Mouse (Mus musculus): Measurements from ENCODE around the gene Nipbl. TPM values are rescaled to one million over a fixed set of nuclear protein-coding genes. Genes with fewer than 3 reads are reported as not detected.
A peak's percentile ranks its signal among the peaks of the same experiment; 100 is the strongest.
"Not testable (repeated sequence)": the region's sequence is repeated elsewhere in the genome, so short reads cannot be mapped to it uniquely, and the experiment has no call there.

Nipbl gene
- 10 to 100 TPM; 23.5 to 34.2 TPM for total RNA-seq (2021)

DNA sequence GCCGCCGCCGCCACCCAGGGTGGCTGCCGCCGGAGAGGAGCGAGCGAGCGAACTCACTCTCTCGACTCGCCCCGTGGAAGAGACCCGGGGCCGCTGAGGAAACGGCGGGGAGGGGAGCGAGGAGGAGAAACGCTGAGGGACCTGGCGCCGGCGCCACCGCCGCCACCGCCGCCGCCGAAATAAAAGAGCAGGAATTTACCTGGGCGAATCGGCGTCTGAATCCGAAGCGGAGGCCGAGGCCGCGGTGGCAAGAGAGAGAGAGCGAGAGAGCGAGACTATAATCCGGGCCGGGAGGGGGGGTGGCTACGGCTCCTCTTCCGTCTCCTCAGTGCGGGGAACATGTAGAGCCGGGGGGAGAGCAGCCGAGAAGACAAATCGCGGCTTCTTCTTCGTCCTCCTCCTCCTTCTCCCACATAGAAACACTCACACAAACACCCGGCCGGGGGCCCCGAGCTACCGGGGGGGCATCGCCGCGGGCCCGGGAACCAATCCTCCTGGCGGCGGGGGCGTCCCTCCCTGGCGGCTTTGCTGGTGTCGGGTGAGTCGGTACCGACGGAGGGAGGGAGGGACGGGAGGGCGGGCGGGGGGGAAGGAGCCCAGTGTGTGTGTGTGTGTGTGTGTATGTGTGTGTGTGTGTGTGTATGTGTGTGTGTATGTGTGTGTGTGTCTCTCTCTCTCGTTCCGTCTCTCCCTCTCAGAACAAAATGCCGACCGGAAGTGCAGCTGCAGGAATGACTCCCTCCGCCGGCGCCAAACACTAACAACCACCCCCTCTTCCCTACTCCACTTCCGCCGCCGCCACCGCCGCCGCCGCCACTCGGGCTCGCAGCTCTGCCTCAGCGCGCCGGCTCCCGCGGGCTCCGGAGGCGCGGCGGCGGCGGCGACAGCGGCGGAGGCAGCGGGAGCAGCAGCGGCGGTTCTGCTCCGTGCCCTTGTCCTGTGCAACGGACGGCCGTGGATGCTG, at the start of gene Nipbl:
TSS of gene Nipbl (minus strand) at position 538 of the 964 bp plus-strand sequence.
- DNase-seq (ENCODE audit: low spot score in 2 of 2): peak; percentile 90
- intact Hi-C loops (cut with DNase I): loop anchor here (2.0 to 5.0 kb wide), 2 partner anchors 133 to 145 kb away; no protein-coding TSS in a partner anchor

DNA sequence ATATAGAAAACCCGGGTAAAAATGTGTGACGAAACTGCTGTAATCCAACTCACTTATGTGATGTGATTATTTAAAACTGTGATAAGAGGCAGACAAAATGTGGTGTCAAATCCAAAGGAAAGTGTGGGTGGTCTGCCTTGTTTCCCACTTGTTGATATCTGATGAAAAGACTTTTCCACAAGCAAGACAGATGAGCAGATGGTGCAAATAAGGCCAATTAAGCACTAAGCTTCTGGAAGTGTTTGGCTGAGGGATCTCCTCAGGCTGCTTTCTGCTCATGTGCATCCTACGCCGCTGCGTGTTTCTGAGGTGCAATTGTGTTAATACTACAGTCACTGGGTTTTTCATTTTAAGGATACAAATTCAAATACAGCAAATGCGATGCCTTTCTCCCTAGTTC, 41.0 kb upstream of the Nipbl start:
- intact Hi-C loops (cut with DNase I): no loop called here
- DNase-seq (ENCODE audit: low spot score in 2 of 2): no peak

DNA sequence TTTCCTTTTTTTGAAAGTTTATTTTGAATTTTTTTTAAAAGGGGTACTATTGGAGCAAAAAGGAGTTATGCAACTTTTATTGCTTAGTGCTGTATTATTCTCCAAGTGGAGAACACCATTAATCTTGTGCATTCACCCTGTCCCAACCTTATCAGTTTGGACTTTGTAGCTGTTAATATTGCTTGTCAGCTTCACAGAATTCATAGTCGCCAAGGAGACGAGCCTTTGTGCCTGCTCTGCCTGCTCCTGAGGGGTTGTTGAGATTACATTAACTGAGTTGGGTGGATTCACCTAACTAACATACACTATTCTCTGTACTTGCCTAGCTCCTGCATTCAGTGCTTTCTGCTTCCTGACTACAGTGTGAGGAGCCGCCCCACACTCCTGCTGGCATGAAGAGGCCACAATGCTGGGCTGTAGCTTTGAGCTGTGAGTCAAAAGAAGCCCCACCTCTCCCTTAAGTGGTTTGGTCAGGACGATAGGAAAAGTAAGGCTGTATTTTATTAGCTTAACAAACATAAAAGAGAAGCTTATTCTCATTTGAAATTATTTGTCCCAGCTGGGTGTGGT, 24.8 kb upstream of the Nipbl start:
- no peak for DNase-seq (ENCODE audit: low spot score in 2 of 2)
- intact Hi-C loops (cut with DNase I): no loop called here

DNA sequence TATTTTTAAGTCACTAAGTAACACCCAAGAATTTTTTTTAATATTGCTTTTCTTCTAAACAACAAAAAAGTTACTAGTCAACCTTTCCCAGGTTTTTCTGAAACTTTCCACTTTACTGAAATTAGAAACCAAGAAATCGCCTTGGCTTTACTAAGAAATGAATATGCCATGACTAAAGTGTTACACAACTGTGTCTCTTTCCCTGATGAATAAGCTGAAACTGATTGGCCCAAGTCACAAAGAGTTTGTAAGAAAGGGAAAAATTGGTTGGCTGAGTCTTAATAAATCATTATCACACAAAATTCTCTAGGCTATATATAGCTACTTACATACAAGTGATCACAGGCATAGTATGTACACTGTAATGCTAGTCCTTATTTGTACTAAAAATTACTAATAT, 19.3 kb upstream of the Nipbl start:
- no peak for DNase-seq (ENCODE audit: low spot score in 2 of 2)
- intact Hi-C loops (cut with DNase I): no loop called here

DNA sequence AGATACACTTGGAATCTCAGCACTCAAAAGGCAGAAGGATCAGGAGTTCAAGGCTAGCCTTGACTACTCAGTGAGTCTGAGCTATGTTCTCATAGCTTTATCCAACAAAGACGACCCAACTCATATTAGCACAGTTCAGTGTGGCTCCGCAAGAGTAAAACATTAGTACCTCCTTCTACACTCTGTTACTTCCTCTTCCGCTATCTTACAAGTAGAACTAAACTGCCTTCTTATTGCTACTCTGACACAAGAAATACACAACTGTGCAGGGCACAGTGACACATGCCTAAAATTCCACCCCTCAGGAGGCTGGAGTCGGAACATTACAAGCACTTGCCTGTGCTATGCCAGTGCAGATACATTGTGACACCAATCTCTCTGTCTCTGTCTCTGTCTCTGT, 18.5 kb upstream of the Nipbl start:
- no peak for DNase-seq (ENCODE audit: low spot score in 2 of 2)
- intact Hi-C loops (cut with DNase I): no loop called here

DNA sequence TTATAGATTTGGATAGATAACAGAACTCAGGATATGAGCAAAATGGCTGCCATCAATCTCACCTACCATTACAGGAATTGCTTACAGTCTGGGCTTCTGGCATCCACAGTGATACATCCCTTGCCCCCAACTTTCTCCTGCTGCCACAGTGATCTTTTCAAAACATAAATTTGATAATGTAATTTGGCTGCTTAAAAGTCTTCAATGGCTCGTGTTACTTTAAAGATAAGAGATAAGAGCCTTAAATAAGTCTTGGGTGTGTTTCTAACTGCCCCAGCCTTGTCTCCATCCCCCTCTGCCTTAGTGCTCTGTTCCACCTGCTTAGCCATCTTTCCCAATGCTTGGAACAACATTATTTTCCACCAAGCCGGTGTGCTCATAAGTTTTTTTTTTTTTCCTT, 16.6 kb upstream of the Nipbl start:
- intact Hi-C loops (cut with DNase I): no loop called here
- no peak for DNase-seq (ENCODE audit: low spot score in 2 of 2)

DNA sequence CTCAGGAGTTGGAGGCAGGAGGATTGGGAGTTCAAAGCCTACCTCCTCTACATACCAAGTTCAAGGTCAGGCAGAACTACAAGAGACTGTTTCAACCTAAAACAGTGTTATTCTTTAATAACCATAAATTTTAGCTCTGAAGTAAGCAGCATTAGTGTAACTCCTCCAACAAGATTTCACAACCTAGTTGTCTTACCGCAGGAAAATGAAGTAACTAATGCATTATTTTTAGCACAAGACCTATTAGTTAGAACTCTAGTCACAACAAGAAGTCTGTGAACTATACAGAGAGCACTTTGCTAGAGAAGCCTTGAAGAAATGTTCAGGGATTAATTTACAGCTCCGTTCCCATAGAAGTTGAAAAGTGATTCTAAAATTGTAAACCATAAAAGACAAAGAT, 15.7 kb upstream of the Nipbl start:
- intact Hi-C loops (cut with DNase I): no loop called here
- DNase-seq (ENCODE audit: low spot score in 2 of 2): no peak

DNA sequence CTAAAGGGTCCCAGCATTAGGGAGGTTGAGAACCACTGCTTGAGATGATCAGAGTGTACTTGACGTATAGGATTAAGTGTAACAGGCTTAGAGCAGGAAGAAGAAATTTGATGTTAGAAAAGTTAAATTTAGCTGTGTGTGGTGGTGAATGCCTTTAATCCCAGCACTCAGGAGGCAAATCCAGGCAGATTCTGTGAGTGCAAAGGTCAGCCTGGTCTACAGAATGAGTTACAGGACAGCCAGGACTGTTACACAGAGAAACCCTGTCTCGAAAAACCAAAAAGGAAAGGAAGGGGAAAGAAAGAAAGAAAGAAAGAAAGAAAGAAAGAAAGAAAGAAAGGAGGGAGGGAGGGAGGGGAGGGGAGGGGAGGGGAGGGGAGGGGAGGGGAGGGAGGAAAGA, 12.0 kb upstream of the Nipbl start:
- intact Hi-C loops (cut with DNase I); DNase-seq (ENCODE audit: low spot score in 2 of 2): not testable (repeated sequence)

DNA sequence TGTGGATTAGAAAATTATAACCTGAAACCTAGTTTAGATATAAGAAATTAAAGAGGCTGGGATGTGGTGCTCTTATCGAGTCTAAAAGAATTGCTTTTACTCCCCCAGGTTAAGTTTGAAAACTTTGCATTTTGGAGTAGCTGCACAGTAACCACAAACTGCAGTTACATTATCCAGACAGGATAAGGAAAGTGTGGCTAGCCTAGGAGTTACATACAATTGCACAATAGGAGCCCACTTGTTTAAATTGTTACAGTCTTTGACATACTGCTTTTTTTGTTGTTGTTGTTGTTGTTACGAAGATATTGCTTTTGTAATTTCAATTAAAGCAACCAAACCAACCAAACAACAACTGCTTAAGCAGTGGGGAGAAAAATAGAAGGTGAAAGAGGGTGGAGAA, 11.2 kb upstream of the Nipbl start:
- DNase-seq (ENCODE audit: low spot score in 2 of 2): no peak
- intact Hi-C loops (cut with DNase I): no loop called here

DNA sequence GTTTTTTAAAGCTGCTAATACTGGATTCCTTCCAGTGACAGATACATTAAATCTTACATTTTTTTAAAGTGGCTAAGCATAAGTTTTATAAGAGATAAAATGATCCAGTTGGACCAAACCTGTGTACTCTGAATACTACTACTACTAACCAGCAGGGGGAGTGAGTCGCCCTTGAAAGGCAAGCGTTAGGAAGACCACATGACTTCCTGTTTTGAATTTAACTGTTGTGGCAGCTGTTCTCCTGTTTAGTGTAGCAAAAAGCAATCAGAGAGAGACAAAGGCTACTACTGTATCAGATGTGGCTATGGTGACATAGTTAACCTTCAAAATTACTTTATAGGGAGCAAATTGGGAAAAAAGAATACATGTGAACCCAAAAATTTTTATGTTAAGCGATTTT, 6.8 kb upstream of the Nipbl start:
- intact Hi-C loops (cut with DNase I): no loop called here
- no peak for DNase-seq (ENCODE audit: low spot score in 2 of 2)

DNA sequence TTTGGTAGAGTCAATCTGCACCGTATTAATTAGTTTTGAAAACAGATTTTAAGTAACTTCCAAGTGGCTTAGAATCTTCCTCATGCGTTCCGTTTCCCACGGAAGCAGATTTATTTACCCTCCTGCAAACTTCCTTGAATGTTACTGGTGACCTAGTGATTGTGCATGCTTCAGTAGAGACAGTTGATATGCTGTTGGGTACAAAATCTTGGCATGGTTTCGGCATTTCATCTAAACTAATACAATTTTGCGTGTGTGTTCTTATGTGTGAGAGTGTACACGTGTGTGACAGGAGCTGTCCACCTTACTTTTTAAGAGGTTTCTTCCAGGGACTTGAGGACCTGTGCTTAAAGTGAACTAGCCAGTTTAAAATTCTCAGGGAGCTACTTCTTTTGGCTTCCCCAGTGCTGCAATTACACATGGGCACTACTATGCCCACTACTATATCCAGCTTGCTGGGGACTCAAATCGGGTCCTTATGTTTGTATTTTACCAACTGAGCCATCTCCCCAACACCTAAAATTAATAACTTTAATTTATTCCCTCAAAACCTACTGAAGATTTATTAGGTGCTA, 3.0 kb upstream of the Nipbl start:
- intact Hi-C loops (cut with DNase I): loop anchor here (5.0 kb wide), 2 partner anchors 65 to 120 kb away; no protein-coding TSS in a partner anchor
- DNase-seq (ENCODE audit: low spot score in 2 of 2): no peak

DNA sequence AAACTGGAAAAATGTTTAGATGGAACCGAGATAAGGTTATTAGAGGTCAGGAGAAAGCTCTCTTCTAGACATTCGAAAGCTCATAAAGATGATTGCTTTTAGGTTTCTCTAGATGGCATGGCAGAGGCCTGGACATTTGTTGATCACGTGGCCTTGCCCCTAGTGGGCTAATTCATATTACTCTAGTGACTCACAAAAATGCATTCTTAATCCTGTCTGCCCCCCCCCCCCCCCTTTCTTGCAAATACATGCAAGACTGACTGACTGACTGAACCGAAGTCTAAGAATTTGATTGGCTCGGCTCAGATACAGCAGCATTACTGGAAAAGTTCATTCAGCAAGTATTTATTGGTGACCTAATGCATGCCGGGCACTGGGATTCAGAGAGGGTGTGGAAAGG, 2.2 kb upstream of the Nipbl start:
- intact Hi-C loops (cut with DNase I): loop anchor here (5.0 kb wide), 2 partner anchors 64 to 121 kb away; no protein-coding TSS in a partner anchor

DNA sequence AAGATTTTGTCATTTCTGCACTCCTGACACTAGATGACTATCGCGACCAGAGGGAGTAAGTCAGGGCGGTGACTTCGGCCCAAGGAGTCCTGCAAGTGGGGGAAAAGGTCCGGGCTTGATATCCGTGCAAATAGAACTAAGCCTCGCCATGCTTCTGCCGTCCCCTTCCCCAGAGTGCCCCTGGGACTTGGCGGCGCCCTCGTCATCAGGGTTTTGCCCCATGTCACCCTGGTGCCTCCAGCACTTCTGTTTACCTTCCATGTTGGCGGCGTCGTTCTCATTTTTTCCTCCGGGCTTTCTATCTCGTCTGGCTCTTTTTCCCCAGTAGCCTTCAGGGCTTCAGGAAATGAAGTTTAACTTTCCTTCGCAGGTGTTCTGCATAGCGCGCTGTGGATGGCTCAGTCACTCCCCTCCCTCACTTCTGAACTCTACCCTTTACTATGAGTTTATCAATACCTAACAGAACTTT, 1.7 kb upstream of the Nipbl start:
- intact Hi-C loops (cut with DNase I): loop anchor here (2.0 to 5.0 kb wide), 3 partner anchors 64 to 143 kb away; no protein-coding TSS in a partner anchor
- no peak for DNase-seq (ENCODE audit: low spot score in 2 of 2)

More for the DNA sequence above, 2.2 kb upstream of the Nipbl start:
- no peak for DNase-seq (ENCODE audit: low spot score in 2 of 2)

DNA sequence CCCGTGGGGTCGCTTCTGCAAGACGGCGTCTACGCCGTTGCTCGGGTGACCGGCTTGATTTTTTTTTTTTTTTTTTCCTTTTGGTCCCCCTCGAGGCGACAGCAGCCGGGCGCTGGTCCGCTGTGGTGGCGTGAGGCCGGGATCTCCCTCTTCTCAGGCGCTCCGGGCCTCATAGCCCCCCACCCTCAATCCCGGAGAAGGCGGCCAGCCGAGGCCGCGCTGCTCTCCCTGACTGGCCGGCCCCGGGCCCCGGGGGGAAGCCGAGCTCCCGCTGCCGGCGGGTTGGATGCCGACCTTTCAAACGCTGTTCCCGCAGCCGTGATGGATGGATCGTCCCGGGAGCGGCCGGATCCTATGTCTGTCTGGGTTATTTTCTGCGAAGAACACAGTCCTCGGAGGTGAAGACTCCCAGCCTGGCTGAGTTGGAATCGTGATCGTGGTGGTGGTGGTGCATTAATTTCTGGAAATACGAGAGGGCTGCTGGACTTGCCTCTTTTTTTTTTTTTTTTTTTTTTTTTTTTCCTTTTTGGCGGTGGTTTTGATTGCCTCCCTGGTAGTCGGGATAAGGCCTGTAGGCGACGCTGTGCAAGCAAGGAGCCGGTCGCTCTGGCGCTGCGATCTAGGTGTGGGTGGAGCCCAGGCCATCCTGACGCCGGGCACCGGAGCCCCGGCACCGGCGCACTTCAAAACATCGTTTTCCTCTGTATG, 781 bp upstream of the Nipbl start:
- intact Hi-C loops (cut with DNase I): loop anchor here (2.0 to 5.0 kb wide), 4 partner anchors 63 to 144 kb away; no protein-coding TSS in a partner anchor
- peak; percentile 76 to 78 for DNase-seq (ENCODE audit: low spot score in 2 of 2)

DNA sequence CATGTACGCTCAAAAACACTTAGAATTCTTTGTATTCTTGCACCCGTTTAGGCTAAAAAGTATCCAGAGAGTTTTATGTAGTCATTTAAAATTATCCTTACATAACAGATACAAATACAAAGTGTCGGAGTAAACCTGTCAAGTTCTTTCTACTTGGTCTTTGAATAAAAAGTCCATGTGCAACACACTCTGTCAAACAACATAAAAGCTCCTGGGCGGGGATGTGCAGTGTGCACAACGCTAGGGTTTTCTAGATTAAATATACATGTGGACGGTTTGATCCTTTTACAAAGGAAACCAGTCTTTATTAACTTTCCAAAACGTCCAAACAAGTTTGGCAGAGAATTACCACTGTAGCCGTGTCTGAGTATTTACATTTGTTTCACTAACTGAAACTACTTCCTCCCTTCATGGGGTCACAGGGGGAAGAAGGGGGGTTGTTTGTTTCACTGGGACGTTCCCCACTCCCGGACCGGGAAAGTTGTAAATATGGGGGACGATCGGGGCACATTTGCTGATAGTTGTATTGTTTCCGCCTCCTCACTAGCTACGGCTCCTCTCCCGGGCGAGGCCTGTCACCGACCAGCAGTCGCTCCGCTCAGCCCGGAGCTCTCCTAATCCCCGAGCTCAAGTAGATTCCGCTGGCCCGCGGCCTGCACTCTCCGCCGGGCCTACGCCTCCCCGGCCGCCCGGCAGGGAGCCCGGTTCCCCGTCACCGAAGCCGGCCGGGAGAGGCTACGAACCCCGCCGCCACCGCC, 916 bp downstream of the Nipbl start:
- intact Hi-C loops (cut with DNase I): loop anchor here (5.0 kb wide), 1 partner anchor 134 kb away; no protein-coding TSS in a partner anchor
- peak; percentile 68 to 74 for DNase-seq (ENCODE audit: low spot score in 2 of 2)

DNA sequence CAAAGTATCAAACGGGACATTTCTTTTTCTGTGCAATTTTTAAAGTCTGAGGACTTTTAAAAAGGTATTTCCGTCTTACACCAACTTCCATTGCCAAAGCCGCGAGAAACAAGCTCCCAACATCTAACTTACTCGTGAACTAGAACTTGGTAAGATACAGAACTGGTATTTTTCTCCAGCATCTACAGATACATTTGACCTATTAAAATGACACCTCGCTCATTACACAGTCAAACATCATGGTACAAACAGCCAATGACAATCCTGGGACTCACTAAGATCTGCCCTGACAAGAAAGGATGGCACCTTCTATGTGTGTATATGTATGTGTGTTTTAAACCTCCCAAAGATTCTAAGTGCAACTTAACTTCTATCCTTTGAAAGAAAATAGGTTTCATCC, 1.5 kb downstream of the Nipbl start:
- intact Hi-C loops (cut with DNase I): loop anchor here (5.0 kb wide), 1 partner anchor 135 kb away; no protein-coding TSS in a partner anchor
- no peak for DNase-seq (ENCODE audit: low spot score in 2 of 2)

DNA sequence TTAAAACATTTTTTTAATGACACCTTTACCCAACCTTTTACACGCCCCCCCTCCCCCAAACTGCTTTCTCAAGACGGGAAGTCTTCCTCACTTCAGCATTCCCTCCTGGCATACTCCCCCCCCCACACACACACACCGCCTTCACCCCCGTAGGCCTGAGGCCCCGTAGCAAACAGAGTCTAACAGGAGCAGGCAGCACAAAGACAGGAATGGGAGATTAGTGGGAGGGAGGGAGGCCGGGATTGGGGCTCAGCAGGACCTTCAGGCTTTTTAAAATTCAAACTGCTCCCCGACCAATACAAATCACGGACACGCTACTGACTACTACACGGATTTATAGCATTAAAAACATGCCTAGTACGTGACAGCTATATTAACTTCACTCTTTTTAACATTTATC, 2.1 kb downstream of the Nipbl start:
- no peak for DNase-seq (ENCODE audit: low spot score in 2 of 2)

DNA sequence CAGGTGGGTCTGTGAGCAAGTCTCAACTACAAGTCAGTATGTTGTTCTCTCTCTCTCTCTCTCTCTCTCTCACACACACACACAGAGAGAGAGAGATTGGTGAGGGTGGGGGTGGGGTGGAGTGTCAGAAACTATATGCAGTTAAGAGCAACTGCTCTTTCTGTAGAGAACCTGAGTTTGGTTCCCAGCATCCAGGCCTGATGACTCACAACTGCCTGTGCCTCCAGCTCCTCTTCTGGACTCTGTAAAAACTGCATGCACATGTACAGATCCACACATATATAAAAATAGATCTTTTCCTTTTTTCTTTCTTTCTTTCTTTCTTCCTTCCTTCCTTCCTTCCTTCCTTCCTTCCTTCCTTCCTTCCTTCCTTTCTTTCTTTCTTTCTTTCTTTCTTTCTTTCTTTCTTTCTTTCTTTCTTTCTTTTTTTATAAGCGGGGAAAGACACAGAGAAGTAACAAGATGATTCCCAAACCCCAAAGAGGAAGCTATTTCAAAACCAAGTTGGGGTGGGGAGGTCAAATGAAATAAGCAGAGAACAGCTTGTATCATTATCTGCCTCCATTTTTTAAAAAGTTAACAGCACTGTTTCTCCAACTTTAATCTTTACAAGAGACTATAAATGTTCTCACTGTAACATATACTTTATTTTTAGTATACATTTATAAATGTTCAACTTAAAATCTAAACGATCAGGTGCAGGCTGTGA, 10.9 kb downstream of the Nipbl start:
- intact Hi-C loops (cut with DNase I): no loop called here
- DNase-seq (ENCODE audit: low spot score in 2 of 2): no peak

More for the DNA sequence above, 2.1 kb downstream of the Nipbl start:
- intact Hi-C loops (cut with DNase I): loop anchor here (5.0 kb wide), 1 partner anchor 135 kb away; no protein-coding TSS in a partner anchor
